Mouse (Mus musculus) CH12.LX (cell line): ENCODE data around the gene Socs2. TPM values are rescaled to one million over a fixed set of nuclear protein-coding genes. Genes with fewer than 3 reads are reported as not detected.

Experiments
- DNase-seq: peaks from one replicate; pipeline ENCODE4 v3.0.0-alpha.2; 2013; ENCODE audit errors: extremely low read depth
- H3K27ac ChIP-seq: 2 replicates; pipeline ENCODE4 v1.5.1; 2012; ENCODE audit warnings: low read depth, mild to moderate bottlenecking, control low read depth, moderate library complexity; ENCODE audit not compliant: insufficient read depth
- H3K27me3 ChIP-seq: replicated peaks from 2 replicates; pipeline ENCODE3; 2012; ENCODE audit warnings: inconsistent platforms
- H3K36me3 ChIP-seq, 2 experiments: replicated peaks in 1 of 2; 2 replicates each; pipeline versions ENCODE3 to v1.6.1; 2012; ENCODE audit warnings: inconsistent platforms in 1 of 2, low read length in 1 of 2, mild to moderate bottlenecking in 1 of 2, mixed read lengths in 1 of 2, moderate library complexity in 1 of 2; ENCODE audit not compliant: control insufficient read depth in 1 of 2, insufficient read depth in 1 of 2
- H3K4me1 ChIP-seq, 2 experiments: 2 replicates each; pipeline ENCODE4 v1.6.1; 2012; ENCODE audit warnings: inconsistent platforms in 1 of 2, moderate library complexity in 1 of 2; ENCODE audit not compliant: insufficient read depth in 2 of 2, control insufficient read depth in 1 of 2
- H3K4me2 ChIP-seq: 2 replicates; pipeline ENCODE4 v1.6.1; 2012; ENCODE audit warnings: low read depth, mild to moderate bottlenecking, control low read depth; ENCODE audit not compliant: poor library complexity, insufficient read depth, severe bottlenecking
- H3K4me3 ChIP-seq, 3 experiments: fragments of 150-350 bp in 1 of 3; sonication (generic) in 1 of 3; replicated peaks in 1 of 3; 2 replicates each; pipeline versions ENCODE3 to v1.5.1; 2011 to 2012; ENCODE audit warnings: low read depth in 2 of 3, low read length in 2 of 3, mild to moderate bottlenecking in 2 of 3, moderate library complexity in 2 of 3, control low read depth in 1 of 3, improper control_type of control experiment in 1 of 3, inconsistent platforms in 1 of 3, mixed read lengths in 1 of 3; ENCODE audit not compliant: poor library complexity in 1 of 3
- H3K79me2 ChIP-seq: replicated peaks from 2 replicates; pipeline ENCODE4 v1.6.1; 2012; ENCODE audit warnings: mild to moderate bottlenecking, moderate library complexity; ENCODE audit not compliant: control insufficient read depth, poor library complexity, insufficient read depth, severe bottlenecking; ENCODE audit errors: extremely low read depth
- H3K9ac ChIP-seq: 2 replicates; pipeline ENCODE4 v1.6.1; 2012; ENCODE audit warnings: low read depth, mild to moderate bottlenecking, control low read depth, moderate library complexity; ENCODE audit not compliant: insufficient read depth
- H3K9me3 ChIP-seq: replicated peaks from 2 replicates; pipeline ENCODE3; 2012; ENCODE audit warnings: low read length, inconsistent platforms, mixed read lengths
- BHLHE40 ChIP-seq: IDR thresholded peaks from 2 replicates; pipeline ENCODE4 v1.6.1; 2011; ENCODE audit warnings: mild to moderate bottlenecking, low read depth, low read length, improper control_type of control experiment
- ELF1 ChIP-seq: IDR thresholded peaks from 2 replicates; pipeline ENCODE4 v1.6.1; 2014; ENCODE audit warnings: low read depth, mild to moderate bottlenecking, inconsistent platforms, low read length, improper control_type of control experiment
- EP300 ChIP-seq: IDR thresholded peaks from 2 replicates; pipeline ENCODE4 v1.6.1; 2011; ENCODE audit warnings: low read length, improper control_type of control experiment
- HCFC1 ChIP-seq: IDR thresholded peaks from 2 replicates; pipeline ENCODE4 v1.6.1; 2012; ENCODE audit warnings: low read depth, mild to moderate bottlenecking, inconsistent platforms, low read length, improper control_type of control experiment
- JUND ChIP-seq: conservative IDR thresholded peaks from 2 replicates; pipeline ENCODE4 v1.6.1; 2011; ENCODE audit warnings: low read depth, low read length, improper control_type of control experiment
- MAFK ChIP-seq: IDR thresholded peaks from 2 replicates; pipeline ENCODE4 v1.6.1; 2011; ENCODE audit warnings: low read length, improper control_type of control experiment; ENCODE audit not compliant: insufficient replicate concordance
- MEF2A ChIP-seq: IDR thresholded peaks from 2 replicates; pipeline ENCODE4 v1.6.1; 2014; ENCODE audit warnings: low read depth, mild to moderate bottlenecking, inconsistent platforms, low read length, improper control_type of control experiment, borderline replicate concordance
- MXI1 ChIP-seq: IDR thresholded peaks from 2 replicates; pipeline ENCODE4 v1.6.1; 2011; ENCODE audit warnings: mild to moderate bottlenecking, low read depth, low read length, improper control_type of control experiment
- POLR2A ChIP-seq: IDR thresholded peaks from 2 replicates; pipeline ENCODE4 v1.6.1; 2011; ENCODE audit warnings: low read depth, mild to moderate bottlenecking, improper control_type of control experiment, low read length
- RCOR1 ChIP-seq: conservative IDR thresholded peaks from 2 replicates; pipeline ENCODE4 v1.6.1; 2012; ENCODE audit warnings: low read depth, mild to moderate bottlenecking, inconsistent platforms, low read length, improper control_type of control experiment
- TCF12 ChIP-seq: IDR thresholded peaks from 2 replicates; pipeline ENCODE4 v1.6.1; 2014; ENCODE audit warnings: low read depth, mild to moderate bottlenecking, inconsistent platforms, low read length, improper control_type of control experiment
- UBTF ChIP-seq: IDR thresholded peaks from 2 replicates; pipeline ENCODE4 v1.6.1; 2012; ENCODE audit warnings: low read depth, mild to moderate bottlenecking, inconsistent platforms, low read length, improper control_type of control experiment, moderate library complexity
- ZC3H11A ChIP-seq: IDR thresholded peaks from 2 replicates; pipeline ENCODE4 v1.6.1; 2012; ENCODE audit warnings: low read depth, mild to moderate bottlenecking, inconsistent platforms, low read length, improper control_type of control experiment
- ZMIZ1 ChIP-seq: IDR thresholded peaks from 2 replicates; pipeline ENCODE4 v1.6.1; 2012; ENCODE audit warnings: low read depth, mild to moderate bottlenecking, inconsistent platforms, low read length, improper control_type of control experiment
- dilution Hi-C: fragments of 300-500 bp; cut with MboI; formaldehyde crosslinking; loops from 2 replicates; pipeline ENCODE4 v1.14.3; 2020; ENCODE audit warnings: low sequenced_read_pairs; ENCODE audit not compliant: extremely low pct_unique_long_range_greater_than_20kb, extremely low pct_ligation_motif_present
- in situ Hi-C: fragments of 300-500 bp; cut with MboI; formaldehyde crosslinking; loops from 3 replicates; pipeline ENCODE4 v1.14.3; 2019; ENCODE audit warnings: low sequenced_read_pairs, low pct_ligation_motif_present, low pct_unique_long_range_greater_than_20kb, mixed read lengths
- polyA plus RNA-seq: library from polyadenylated mRNA; unstranded; fragments of >175 nt; gene quantifications from 2 replicates; pipeline ENCODE4 v1.2.1, GENCODE M21; 2012; ENCODE audit warnings: low read depth; ENCODE audit not compliant: insufficient read length
- total RNA-seq, 2 experiments: library from RNA; depleted of rRNA; stranded (reverse); fragments of 300-350 nt in 1 of 2; fragments of >200 nt in 1 of 2; gene quantifications; 2 replicates each; pipeline ENCODE4 v1.2.3; 2012 to 2014

The Socs2 gene
- total and polyA plus RNA-seq, 3 experiments = 7.8 to 16.3 (median 15.7) TPM

DNA sequence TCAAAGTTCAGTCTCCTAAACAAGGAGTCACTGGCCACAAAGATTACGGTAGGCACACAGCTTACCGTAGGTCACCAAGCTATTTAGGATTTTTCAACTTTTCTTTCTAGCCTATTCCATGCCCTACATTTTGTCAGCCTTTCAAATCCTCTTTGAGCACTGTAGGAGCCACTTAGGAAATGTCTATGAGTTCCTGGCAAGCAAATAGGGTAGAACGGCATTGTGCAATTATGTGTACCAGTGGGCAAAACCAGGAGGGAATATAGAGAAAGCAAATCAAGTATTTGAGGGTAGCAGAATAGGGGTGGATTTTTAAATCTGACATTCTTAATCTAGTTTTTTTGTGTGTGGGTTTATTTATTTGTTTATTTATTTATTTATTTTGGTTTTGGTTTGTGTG lies 2.7 kb upstream of the Socs2 start:
- Histone ChIP-seq H3K27me3 (no peaks in the 10 kb centered on the region), H3K79me2 (no peaks in the 10 kb centered on the region), H3K4me1 (peaks cover 0 to 10% of the 10 kb centered on the region in 2 experiments; a peak in 2 of 4 replicates), H3K36me3 (no peaks in the 10 kb centered on the region), H3K27ac (no peak overlapping the region), H3K9me3 (no peaks in the 10 kb centered on the region), H3K4me3 (no peak overlapping the region), H3K4me2 (no peak overlapping the region), H3K9ac (no peak overlapping the region)
- DNase-seq = no peak
- TF ChIP-seq BHLHE40 = no peak
- TF ChIP-seq MEF2A = no peak
- TF ChIP-seq HCFC1 = no peak
- in situ Hi-C loops = loop anchor here (10.0 kb wide), 2 partner anchors 325 to 425 kb away; no protein-coding TSS in a partner anchor
- dilution Hi-C loops = no loop called here

DNA sequence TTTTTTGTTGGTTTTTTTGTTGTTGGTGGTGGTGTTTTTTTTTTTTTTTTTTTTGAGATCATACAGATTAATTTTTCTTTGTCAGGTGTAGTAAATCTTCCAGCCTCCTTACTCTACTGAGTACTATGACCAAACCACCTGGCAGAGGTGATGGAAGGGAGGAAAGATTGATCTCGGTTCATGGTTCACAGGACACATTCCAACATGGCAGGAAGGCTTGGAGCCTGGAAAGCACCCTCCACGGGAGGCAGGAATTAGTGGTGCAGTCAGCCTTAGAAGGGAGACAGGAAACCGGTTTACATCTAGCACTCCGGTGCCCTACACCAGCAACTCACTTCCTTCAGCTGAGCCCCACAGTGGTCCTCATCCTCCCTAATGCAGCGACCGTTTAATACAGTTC lies 1.7 kb upstream of the Socs2 start:
- DNase-seq = no peak
- H3K27me3 ChIP-seq = no peaks in the 10 kb centered on the region
- no peak for TF ChIP-seq EP300
- TF ChIP-seq JUND = no peak
- TF ChIP-seq RCOR1 = no peak
- TF ChIP-seq TCF12 = no peak
- no peak for TF ChIP-seq POLR2A
- no peak for TF ChIP-seq MXI1
- TF ChIP-seq MAFK = no peak
- no peak for TF ChIP-seq ZMIZ1
- TF ChIP-seq ELF1 = no peak
- TF ChIP-seq UBTF = no peak
- TF ChIP-seq ZC3H11A = no peak
- TF ChIP-seq, all 38 proteins: peak for 0
- Histone ChIP-seq H3K79me2 (no peaks in the 10 kb centered on the region), H3K27ac (no peak overlapping the region), H3K9ac (no peak overlapping the region), H3K9me3 (no peaks in the 10 kb centered on the region), H3K4me2 (no peak overlapping the region), H3K4me3 (no peak overlapping the region), H3K4me1 (peaks cover 0 to 10% of the 10 kb centered on the region in 2 experiments; a peak in 2 of 4 replicates), H3K36me3 (peaks cover 2 to 6% of the 10 kb centered on the region in 2 experiments)
- in situ Hi-C loops (loop anchor here (10.0 kb wide), 1 partner anchor 424 kb away; no protein-coding TSS in a partner anchor), dilution Hi-C loops (no loop called here)
